Mouse (Mus musculus) stomach, embryonic 15.5 days (tissue): ENCODE data around the gene Map4k1. TPM values are rescaled to one million over a fixed set of nuclear protein-coding genes. Genes with fewer than 3 reads are reported as not detected.

ENCODE experiments used
- ATAC-seq: fragments of 200-750 bp; cut with Nextera tagmentation; 2 replicates; pipeline ENCODE4 v1.8.0; 2017; ENCODE audit warnings: low read depth, moderate number of reproducible peaks, moderate TSS enrichment; ENCODE audit not compliant: insufficient read depth, low FRiP score
- H3K27ac ChIP-seq: fragments of 300-500 bp; sonication (generic); 2 replicates; pipeline ENCODE4 v1.5.1; 2015; ENCODE audit warnings: mild to moderate bottlenecking, inconsistent platforms
- H3K27me3 ChIP-seq: fragments of 300-500 bp; sonication (generic); replicated peaks from 2 replicates; pipeline ENCODE4 v1.6.1; 2015; ENCODE audit warnings: inconsistent platforms
- H3K36me3 ChIP-seq: fragments of 300-500 bp; sonication (generic); 2 replicates; pipeline ENCODE4 v1.6.1; 2015; ENCODE audit warnings: inconsistent platforms
- H3K4me1 ChIP-seq: fragments of 300-500 bp; sonication (generic); 2 replicates; pipeline ENCODE4 v1.6.1; 2015; ENCODE audit warnings: inconsistent platforms
- H3K4me2 ChIP-seq: fragments of 300-500 bp; sonication (generic); 2 replicates; pipeline ENCODE4 v1.6.1; 2015; ENCODE audit warnings: mild to moderate bottlenecking, inconsistent platforms
- H3K4me3 ChIP-seq: fragments of 300-500 bp; sonication (generic); replicated peaks from 2 replicates; pipeline ENCODE4 v1.5.1; 2015; ENCODE audit warnings: inconsistent platforms
- H3K9ac ChIP-seq: fragments of 300-500 bp; sonication (generic); 2 replicates; pipeline ENCODE4 v1.6.1; 2015; ENCODE audit warnings: inconsistent platforms
- H3K9me3 ChIP-seq: fragments of 300-500 bp; sonication (generic); 2 replicates; pipeline ENCODE4 v1.6.1; 2016; ENCODE audit warnings: inconsistent platforms
- WGBS: fragments of 180-500 bp; shearing (Covaris S2); methylation state at CpG from one replicate; pipeline ENCODE4 v1.1.7; 2015; 5-methylcytosine and 5-hydroxymethylcytosine counted together
- polyA plus RNA-seq: library from polyadenylated mRNA; unstranded; fragments of >200 nt; fragmentation: Nextera tagmentation; extraction: Ambion mirVana; gene quantifications from 2 replicates; pipeline ENCODE4 v1.2.1, GENCODE M21; 2015

The Map4k1 gene
- polyA plus RNA-seq, 1 experiment from 2014 or later: 9.3 TPM

- Histone ChIP-seq H3K4me2 (no peak overlapping the region), H3K36me3 (no peaks in the 10 kb centered on the region), H3K4me1 (peaks cover 60% of the 10 kb centered on the region), H3K9ac (no peak overlapping the region), H3K27me3 (no peaks in the 10 kb centered on the region), H3K9me3 (no peaks in the 10 kb centered on the region), H3K4me3 (no peak overlapping the region), H3K27ac (peak overlapping the region; percentile 88; the same call in 1 of the 2 replicates)
- ATAC-seq: no peak
- WGBS: 69% methylated on average over 6 of the region's 6 CpGs
Measured at GRCm38 (mm10) chr7:28957286-28957685, 24.6 kb upstream of the Map4k1 start.

GRCm38 (mm10) chr7:28957997-28958725, 23.7 kb upstream of the Map4k1 start:
- Histone ChIP-seq H3K27ac (peak overlapping the region; percentile 88), H3K9me3 (no peaks in the 10 kb centered on the region), H3K4me3 (no peak overlapping the region), H3K36me3 (no peaks in the 10 kb centered on the region), H3K27me3 (no peaks in the 10 kb centered on the region), H3K4me2 (peak overlapping the region; percentile 15; the same call in 1 of the 2 replicates), H3K4me1 (peaks cover 61% of the 10 kb centered on the region), H3K9ac (no peak overlapping the region)
- WGBS: 36% methylated on average over 1 of the region's 1 CpGs
- ATAC-seq: no peak

GRCm38 (mm10) chr7:28958770-28959169, 23.1 kb upstream of the Map4k1 start:
- Histone ChIP-seq H3K4me2 (peak overlapping the region; percentile 69), H3K36me3 (no peaks in the 10 kb centered on the region), H3K27ac (peak overlapping the region; percentile 88), H3K9ac (no peak overlapping the region), H3K9me3 (no peaks in the 10 kb centered on the region), H3K4me3 (peak overlapping the region; percentile 82), H3K27me3 (no peaks in the 10 kb centered on the region), H3K4me1 (peaks cover 59% of the 10 kb centered on the region)
- WGBS: 47% methylated on average over 1 of the region's 1 CpGs
- ATAC-seq: no peak

GRCm38 (mm10) chr7:28959505-28960045, 22.3 kb upstream of the Map4k1 start:
- H3K27me3 ChIP-seq: no peaks in the 10 kb centered on the region
- peaks cover 54% of the 10 kb centered on the region for H3K4me1 ChIP-seq
- H3K4me2 ChIP-seq: peak overlapping the region; percentile 69
- peak overlapping the region; percentile 90; the same call in 1 of the 2 replicates for H3K9ac ChIP-seq
- peak overlapping the region; percentile 82 for H3K4me3 ChIP-seq
- WGBS: 12% methylated on average over 6 of the region's 6 CpGs
- ATAC-seq: peak; percentile 17
- H3K9me3 ChIP-seq: no peaks in the 10 kb centered on the region
- no peaks in the 10 kb centered on the region for H3K36me3 ChIP-seq
- H3K27ac ChIP-seq: peak overlapping the region; percentile 88

- H3K4me3 ChIP-seq: peak overlapping the region; percentile 82
- H3K27ac ChIP-seq: peak overlapping the region; percentile 88
- no peaks in the 10 kb centered on the region for H3K36me3 ChIP-seq
- no peak for ATAC-seq
- WGBS: 10% methylated on average over 9 of the region's 9 CpGs
- H3K27me3 ChIP-seq: no peaks in the 10 kb centered on the region
- H3K4me2 ChIP-seq: peak overlapping the region; percentile 69
- H3K9me3 ChIP-seq: no peaks in the 10 kb centered on the region
- H3K9ac ChIP-seq: peak overlapping the region; percentile 90
- peaks cover 45% of the 10 kb centered on the region for H3K4me1 ChIP-seq
Measured at GRCm38 (mm10) chr7:28960354-28961046, 21.4 kb upstream of the Map4k1 start.

GRCm38 (mm10) chr7:28961584-28961926, 20.3 kb upstream of the Map4k1 start:
- H3K27ac ChIP-seq: peak overlapping the region; percentile 88
- no peaks in the 10 kb centered on the region for H3K36me3 ChIP-seq
- peaks cover 43% of the 10 kb centered on the region for H3K4me1 ChIP-seq
- peak overlapping the region; percentile 69 for H3K4me2 ChIP-seq
- ATAC-seq: no peak
- under 1% methylated on average over 7 of the region's 7 CpGs for WGBS
- no peaks in the 10 kb centered on the region for H3K9me3 ChIP-seq
- no peaks in the 10 kb centered on the region for H3K27me3 ChIP-seq
- H3K9ac ChIP-seq: peak overlapping the region; percentile 90
- H3K4me3 ChIP-seq: peak overlapping the region; percentile 82

- under 1% methylated on average over 76 of the region's 76 CpGs for WGBS
- ATAC-seq: peak; percentile 91
- Histone ChIP-seq H3K9me3 (no peaks in the 10 kb centered on the region), H3K27ac (peak within 1 kb of the TSS; percentile 88), H3K4me2 (peak within 1 kb of the TSS; percentile 69), H3K4me1 (peaks cover 47% of the 10 kb centered on the region), H3K4me3 (peak within 1 kb of the TSS; percentile 82), H3K36me3 (no peaks in the 10 kb centered on the region), H3K9ac (peak within 1 kb of the TSS; percentile 90), H3K27me3 (no peaks in the 10 kb centered on the region)
Measured at GRCm38 (mm10) chr7:28961927-28962670, 19.8 kb upstream of the Map4k1 start, which contains the start of gene Actn4. Actn4 (minus strand) TSS chr7:28962340.

GRCm38 (mm10) chr7:28963399-28963923, 18.4 kb upstream of the Map4k1 start:
- no peak overlapping the region for H3K4me3 ChIP-seq
- peaks cover 35% of the 10 kb centered on the region for H3K4me1 ChIP-seq
- no peaks in the 10 kb centered on the region for H3K27me3 ChIP-seq
- WGBS: 71% methylated on average over 3 of the region's 3 CpGs
- no peak overlapping the region for H3K9ac ChIP-seq
- peak overlapping the region; percentile 88; the same call in 1 of the 2 replicates for H3K27ac ChIP-seq
- H3K9me3 ChIP-seq: no peaks in the 10 kb centered on the region
- no peaks in the 10 kb centered on the region for H3K36me3 ChIP-seq
- no peak overlapping the region for H3K4me2 ChIP-seq
- no peak for ATAC-seq

GRCm38 (mm10) chr7:28965346-28965840, 16.5 kb upstream of the Map4k1 start:
- H3K4me3 ChIP-seq: no peak overlapping the region
- H3K9ac ChIP-seq: no peak overlapping the region
- H3K27me3 ChIP-seq: no peaks in the 10 kb centered on the region
- ATAC-seq: no peak
- no peaks in the 10 kb centered on the region for H3K36me3 ChIP-seq
- H3K4me1 ChIP-seq: peaks cover 17% of the 10 kb centered on the region; the same call in 1 of the 2 replicates
- no peak overlapping the region for H3K4me2 ChIP-seq
- no peaks in the 10 kb centered on the region for H3K9me3 ChIP-seq
- no peak overlapping the region for H3K27ac ChIP-seq
- WGBS: 77% methylated on average over 5 of the region's 5 CpGs

GRCm38 (mm10) chr7:28966181-28966580, 15.7 kb upstream of the Map4k1 start:
- H3K9me3 ChIP-seq: no peaks in the 10 kb centered on the region
- WGBS: 65% methylated on average over 4 of the region's 5 CpGs
- no peak overlapping the region for H3K9ac ChIP-seq
- no peak overlapping the region for H3K4me3 ChIP-seq
- H3K27me3 ChIP-seq: no peaks in the 10 kb centered on the region
- peaks cover 15% of the 10 kb centered on the region; the same call in 1 of the 2 replicates for H3K4me1 ChIP-seq
- 0 out of 2 replicates have a peak, but pooled peaks cover 2% of the 10 kb centered on the region for H3K36me3 ChIP-seq
- H3K27ac ChIP-seq: 0 out of 2 replicates have a peak overlapping the region, but pooled peaks have one; percentile 28
- H3K4me2 ChIP-seq: no peak overlapping the region
- no peak for ATAC-seq
